Mouse (Mus musculus) spleen, adult 2 months (tissue): ENCODE data around the gene Tlr7.

Experiments used
- CTCF ChIP-seq: fragments of 200-500 bp; IDR thresholded peaks from 2 replicates; pipeline ENCODE4 v1.5.1; 2011; ENCODE audit warnings: mild to moderate bottlenecking, inconsistent platforms; ENCODE audit not compliant: insufficient read depth, insufficient read length, insufficient replicate concordance; ENCODE audit errors: extremely low read depth
- POLR2A ChIP-seq: fragments of 200-500 bp; IDR thresholded peaks from 2 replicates; pipeline ENCODE4 v1.6.1; 2011; ENCODE audit warnings: low read depth, low read length, inconsistent platforms

DNA sequence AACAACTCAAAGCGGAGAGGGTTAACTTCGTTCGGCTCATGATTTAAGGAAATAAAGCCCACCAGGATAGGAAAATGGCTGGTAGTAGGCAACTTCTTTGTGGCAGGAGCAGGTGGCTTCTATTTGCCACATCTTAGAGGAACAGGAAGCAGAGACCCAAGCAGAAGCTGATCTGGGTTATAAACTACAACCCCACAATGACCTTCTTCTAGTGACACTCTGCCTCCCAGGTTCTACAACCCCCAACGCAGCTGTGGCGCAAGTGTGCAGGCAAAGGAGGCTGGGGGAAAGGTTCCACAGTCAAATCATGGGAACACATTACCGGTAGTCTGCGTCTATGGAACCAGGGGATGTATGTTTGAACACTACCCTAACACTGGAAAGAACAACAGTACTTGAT, 29.3 kb upstream of the Tlr7 start:
- TF ChIP-seq POLR2A: no peak
- TF ChIP-seq CTCF: no peak
